Mouse (Mus musculus): Measurements from ENCODE around the gene Stxbp6. TPM values are rescaled to one million over a fixed set of nuclear protein-coding genes. Genes with fewer than 3 reads are reported as not detected.
A peak's percentile ranks its signal among the peaks of the same experiment; 100 is the strongest.

The Stxbp6 gene
- polyA plus RNA-seq, 1 experiment from 2014 or later, result 9.3 TPM

DNA sequence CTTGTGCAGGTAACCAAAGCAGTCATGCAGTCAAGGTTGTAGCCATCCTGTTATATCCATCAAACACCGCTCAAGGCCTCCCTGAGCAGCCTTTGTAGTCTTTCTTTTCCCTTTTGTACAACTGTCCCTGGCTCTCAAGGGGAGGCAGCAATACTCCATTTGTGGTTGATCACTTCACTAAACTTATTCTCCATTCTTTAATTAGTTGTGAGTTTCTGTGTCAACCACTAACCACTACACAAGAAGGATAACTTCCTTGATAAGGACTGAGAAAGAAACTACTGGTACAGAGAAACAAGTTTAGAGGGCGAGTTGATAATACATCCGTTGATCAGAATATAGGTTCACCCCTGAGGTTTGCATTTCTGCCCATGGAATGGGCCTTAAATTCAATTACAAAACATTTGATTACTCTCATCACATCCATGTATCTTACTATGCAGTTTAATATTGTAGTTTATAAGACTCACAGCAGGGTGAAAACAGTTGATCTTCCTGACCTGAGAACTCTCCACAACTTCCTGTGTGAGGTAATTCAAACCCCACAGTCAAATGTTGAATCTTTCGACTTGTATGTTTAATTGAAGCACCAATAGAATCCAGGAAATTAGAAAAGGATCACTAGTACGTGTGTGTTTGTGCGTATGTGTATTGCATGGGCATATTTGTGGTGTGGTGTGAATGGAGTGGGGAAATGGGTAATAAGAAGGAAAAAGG is 184.7 kb downstream of the Stxbp6 start:
- DNase-seq (ENCODE audit: low spot score), result no peak
- no peak for ATAC-seq (ENCODE audit: low FRiP score, low TSS enrichment)
- Histone ChIP-seq H3K27me3 (ENCODE audit: control insufficient read depth, insufficient read depth, low read length) (no peaks in the 10 kb centered on the region), H3K4me2 (replicated peaks; ENCODE audit: low read depth) (no peak overlapping the region), H3K9me3 (ENCODE audit: control insufficient read depth, low read length) (no peaks in the 10 kb centered on the region), H3K4me3 (ENCODE audit: low read depth, low read length) (no peak overlapping the region), H3K36me3 (ENCODE audit: control insufficient read depth, insufficient read depth, low read length) (no peaks in the 10 kb centered on the region), H3K9ac (ENCODE audit: low read length) (no peak overlapping the region), H3K27ac (replicated peaks) (no peak overlapping the region), H3K4me1 (replicated peaks; ENCODE audit: control insufficient read depth, insufficient read depth) (no peaks in the 10 kb centered on the region)
- 86% methylated on average over 6 of the region's 6 CpGs for WGBS
- TF ChIP-seq CTCF (IDR thresholded peaks at IDR 0.05; ENCODE audit: low read depth), result no peak
- no peak for TF ChIP-seq EP300 (optimal IDR thresholded peaks at IDR 0.05)

DNA sequence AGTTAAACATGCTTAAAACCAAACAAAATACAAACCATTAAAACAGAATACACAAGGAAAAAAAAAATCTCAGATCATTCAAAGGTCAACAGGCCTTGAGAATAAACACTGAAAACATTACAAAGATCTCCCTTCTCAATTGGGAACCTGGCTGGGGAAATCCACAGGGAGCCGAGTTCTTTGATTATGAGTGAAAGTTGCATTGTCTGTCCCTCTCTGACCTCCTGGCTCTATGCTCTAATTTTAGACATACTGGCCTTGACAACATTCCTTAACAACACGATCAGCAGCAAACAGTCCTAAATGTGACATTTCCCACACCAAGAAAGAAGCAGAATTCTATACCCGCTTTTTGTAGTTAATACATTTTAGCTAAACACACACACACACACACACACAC is 187.7 kb downstream of the Stxbp6 start:
- ATAC-seq (ENCODE audit: low FRiP score, low TSS enrichment), result no peak
- no peaks in the 10 kb centered on the region for H3K9me3 ChIP-seq (ENCODE audit: control insufficient read depth, low read length)
- H3K9ac ChIP-seq (ENCODE audit: low read length), result no peak overlapping the region
- H3K4me1 ChIP-seq (replicated peaks; ENCODE audit: control insufficient read depth, insufficient read depth), result no peaks in the 10 kb centered on the region
- no peak overlapping the region for H3K27ac ChIP-seq (replicated peaks)
- H3K36me3 ChIP-seq (ENCODE audit: control insufficient read depth, insufficient read depth, low read length), result no peaks in the 10 kb centered on the region
- no peak overlapping the region for H3K4me3 ChIP-seq (ENCODE audit: low read depth, low read length)
- TF ChIP-seq CTCF (IDR thresholded peaks at IDR 0.05; ENCODE audit: low read depth) (no peak), EP300 (optimal IDR thresholded peaks at IDR 0.05) (no peak)
- DNase-seq (ENCODE audit: low spot score), result no peak
- 45% methylated on average over 3 of the region's 3 CpGs for WGBS
- H3K4me2 ChIP-seq (replicated peaks; ENCODE audit: low read depth), result no peak overlapping the region
- no peaks in the 10 kb centered on the region for H3K27me3 ChIP-seq (ENCODE audit: control insufficient read depth, insufficient read depth, low read length)

DNA sequence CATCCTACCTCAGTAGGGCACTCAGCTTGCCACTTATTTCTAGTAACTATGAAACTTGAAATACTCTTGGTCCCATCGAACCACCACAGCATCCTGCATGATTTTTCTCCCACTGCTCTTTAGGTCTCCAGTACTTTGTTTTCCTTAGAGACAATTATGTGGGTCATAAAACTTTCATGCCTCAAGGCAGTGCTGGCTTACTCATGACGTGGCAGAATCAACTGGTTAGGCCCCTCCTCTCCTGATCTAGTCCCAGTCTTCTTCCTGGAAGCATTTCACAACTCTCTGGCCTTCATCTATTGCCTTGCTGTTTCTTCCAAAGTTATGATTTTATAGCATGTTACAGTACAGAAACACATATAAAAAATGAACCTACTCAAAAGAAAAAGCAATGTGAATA is 201.8 kb downstream of the Stxbp6 start:
- Histone ChIP-seq H3K27me3 (ENCODE audit: control insufficient read depth, insufficient read depth, low read length) (no peaks in the 10 kb centered on the region), H3K4me3 (ENCODE audit: low read depth, low read length) (no peak overlapping the region), H3K27ac (replicated peaks) (no peak overlapping the region), H3K4me2 (replicated peaks; ENCODE audit: low read depth) (no peak overlapping the region), H3K4me1 (replicated peaks; ENCODE audit: control insufficient read depth, insufficient read depth) (no peaks in the 10 kb centered on the region), H3K9ac (ENCODE audit: low read length) (no peak overlapping the region), H3K36me3 (ENCODE audit: control insufficient read depth, insufficient read depth, low read length) (no peaks in the 10 kb centered on the region), H3K9me3 (ENCODE audit: control insufficient read depth, low read length) (no peaks in the 10 kb centered on the region)
- ATAC-seq (ENCODE audit: low FRiP score, low TSS enrichment) (no peak), DNase-seq (ENCODE audit: low spot score) (no peak)
- 63% methylated on average over 2 of the region's 2 CpGs for WGBS
- TF ChIP-seq EP300 (optimal IDR thresholded peaks at IDR 0.05) (no peak), CTCF (IDR thresholded peaks at IDR 0.05; ENCODE audit: low read depth) (no peak)

DNA sequence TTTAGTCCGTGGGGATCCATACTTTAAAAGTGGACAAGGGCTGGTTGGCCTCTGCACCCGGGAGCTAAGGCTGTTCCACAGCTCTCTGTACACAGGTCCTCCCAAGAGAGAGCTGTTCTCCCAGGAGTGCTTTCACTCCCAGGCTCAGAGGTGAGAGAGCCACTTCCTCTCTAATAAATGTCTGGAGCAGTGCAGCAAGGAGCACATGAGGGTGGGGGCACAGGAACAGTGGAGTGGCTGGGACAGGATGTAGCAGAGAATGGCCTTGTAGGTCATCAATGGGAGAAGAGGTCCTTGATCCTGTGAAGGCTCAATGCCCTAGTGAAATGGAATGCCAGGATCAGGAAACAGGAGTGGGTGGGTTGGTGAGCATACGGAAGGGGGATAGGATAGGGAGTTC is 209.1 kb downstream of the Stxbp6 start:
- H3K9me3 ChIP-seq (ENCODE audit: control insufficient read depth, low read length), result no peaks in the 10 kb centered on the region

DNA sequence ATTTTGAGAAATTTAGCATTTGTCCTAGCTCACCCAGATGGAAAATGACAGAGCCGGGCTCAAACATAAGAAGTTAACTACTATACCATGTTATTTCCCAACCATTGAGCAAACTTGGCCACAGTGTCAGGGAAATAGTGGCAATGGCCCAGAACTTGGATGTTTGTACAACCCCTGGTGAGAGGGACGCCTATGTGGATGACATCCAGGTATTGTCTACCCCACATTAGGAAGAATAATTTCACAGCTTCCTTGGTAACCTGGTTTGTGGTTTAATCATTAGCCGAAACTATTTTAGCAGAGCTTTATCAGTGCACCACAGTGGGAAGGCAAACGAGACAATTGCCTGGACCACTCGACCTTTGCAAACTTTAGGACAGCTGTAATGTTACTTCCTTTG is 215.1 kb downstream of the Stxbp6 start:
- no peak for TF ChIP-seq CTCF (IDR thresholded peaks at IDR 0.05; ENCODE audit: low read depth)
- no peak for TF ChIP-seq EP300 (optimal IDR thresholded peaks at IDR 0.05)
- WGBS, result 52% methylated on average over 5 of the region's 5 CpGs
- ATAC-seq (ENCODE audit: low FRiP score, low TSS enrichment), result no peak

More for the DNA sequence above, 209.1 kb downstream of the Stxbp6 start:
- no peaks in the 10 kb centered on the region for H3K36me3 ChIP-seq (ENCODE audit: control insufficient read depth, insufficient read depth, low read length)
- H3K27ac ChIP-seq (replicated peaks), result no peak overlapping the region
- 69% methylated on average over 3 of the region's 3 CpGs for WGBS
- H3K4me3 ChIP-seq (ENCODE audit: low read depth, low read length), result no peak overlapping the region
- TF ChIP-seq CTCF (IDR thresholded peaks at IDR 0.05; ENCODE audit: low read depth) (no peak), EP300 (optimal IDR thresholded peaks at IDR 0.05) (no peak)
- no peak for ATAC-seq (ENCODE audit: low FRiP score, low TSS enrichment)
- no peaks in the 10 kb centered on the region for H3K4me1 ChIP-seq (replicated peaks; ENCODE audit: control insufficient read depth, insufficient read depth)
- DNase-seq (ENCODE audit: low spot score), result no peak
- H3K27me3 ChIP-seq (ENCODE audit: control insufficient read depth, insufficient read depth, low read length), result no peaks in the 10 kb centered on the region
- no peak overlapping the region for H3K9ac ChIP-seq (ENCODE audit: low read length)
- H3K4me2 ChIP-seq (replicated peaks; ENCODE audit: low read depth), result no peak overlapping the region

DNA sequence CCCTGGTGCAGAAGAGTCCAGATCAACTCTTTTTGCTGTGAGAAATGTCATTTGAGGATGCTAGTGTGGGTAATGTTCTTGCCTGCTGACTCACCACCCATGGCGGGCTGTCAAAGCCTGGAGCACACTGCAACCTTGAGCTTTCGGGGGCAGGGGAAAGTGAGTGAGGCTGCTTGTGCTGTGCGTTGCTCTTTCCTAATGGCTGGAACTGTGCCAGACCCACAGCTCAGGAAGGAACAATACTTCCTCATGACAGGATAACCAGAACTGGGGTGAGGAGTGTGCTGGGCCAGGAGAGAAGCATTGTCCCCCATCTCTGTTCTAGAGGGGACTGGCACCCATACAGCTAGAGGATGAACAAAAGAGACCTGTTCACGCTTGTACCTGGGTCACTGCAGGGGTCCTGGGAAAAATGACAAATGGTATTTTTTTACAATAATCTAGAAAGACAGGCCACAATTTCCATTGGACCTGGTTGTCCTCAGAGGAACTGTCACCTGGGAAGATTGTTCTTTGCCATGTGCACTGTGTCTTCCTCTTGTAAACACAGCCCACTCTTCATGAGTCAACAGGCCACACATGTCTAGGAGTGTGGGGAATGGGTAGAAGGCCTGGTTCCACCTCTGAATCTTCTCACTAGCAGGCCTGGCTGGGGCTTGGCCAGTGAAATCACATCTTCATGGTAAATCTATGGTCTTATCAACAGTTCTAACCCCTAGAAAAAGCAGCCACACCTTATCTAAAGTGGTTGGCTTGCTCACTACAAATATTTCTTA is 216.2 kb downstream of the Stxbp6 start:
- no peaks in the 10 kb centered on the region for H3K27me3 ChIP-seq (ENCODE audit: control insufficient read depth, insufficient read depth, low read length)
- no peaks in the 10 kb centered on the region for H3K4me1 ChIP-seq (replicated peaks; ENCODE audit: control insufficient read depth, insufficient read depth)
- 28% methylated on average over 4 of the region's 4 CpGs for WGBS
- H3K9ac ChIP-seq (ENCODE audit: low read length), result no peak overlapping the region
- H3K4me2 ChIP-seq (replicated peaks; ENCODE audit: low read depth), result no peak overlapping the region
- no peak for TF ChIP-seq EP300 (optimal IDR thresholded peaks at IDR 0.05)
- TF ChIP-seq CTCF (IDR thresholded peaks at IDR 0.05; ENCODE audit: low read depth), result no peak
- H3K9me3 ChIP-seq (ENCODE audit: control insufficient read depth, low read length), result no peaks in the 10 kb centered on the region
- H3K4me3 ChIP-seq (ENCODE audit: low read depth, low read length), result no peak overlapping the region
- no peak overlapping the region for H3K27ac ChIP-seq (replicated peaks)
- ATAC-seq (ENCODE audit: low FRiP score, low TSS enrichment) (peak; percentile 83), DNase-seq (ENCODE audit: low spot score) (peak; percentile 40)
- no peaks in the 10 kb centered on the region for H3K36me3 ChIP-seq (ENCODE audit: control insufficient read depth, insufficient read depth, low read length)

More for the DNA sequence above, 215.1 kb downstream of the Stxbp6 start:
- H3K4me1 ChIP-seq (replicated peaks; ENCODE audit: control insufficient read depth, insufficient read depth), result no peaks in the 10 kb centered on the region
- H3K4me3 ChIP-seq (ENCODE audit: low read depth, low read length), result no peak overlapping the region
- H3K9me3 ChIP-seq (ENCODE audit: control insufficient read depth, low read length), result no peaks in the 10 kb centered on the region
- H3K9ac ChIP-seq (ENCODE audit: low read length), result no peak overlapping the region
- no peak overlapping the region for H3K27ac ChIP-seq (replicated peaks)
- H3K27me3 ChIP-seq (ENCODE audit: control insufficient read depth, insufficient read depth, low read length), result no peaks in the 10 kb centered on the region
- DNase-seq (ENCODE audit: low spot score), result no peak
- no peaks in the 10 kb centered on the region for H3K36me3 ChIP-seq (ENCODE audit: control insufficient read depth, insufficient read depth, low read length)
- no peak overlapping the region for H3K4me2 ChIP-seq (replicated peaks; ENCODE audit: low read depth)
